Mouse (Mus musculus) monocyte, adult 2 months (primary cell): ENCODE results near the gene Nucb2.

ENCODE experiments used
- DNase-seq, 2 experiments: peaks; one replicate each; pipeline ENCODE4 v3.0.0; 2022; ENCODE audit warnings: low spot score in 2 of 2, low read depth in 1 of 2

Nucb2 gene

DNA sequence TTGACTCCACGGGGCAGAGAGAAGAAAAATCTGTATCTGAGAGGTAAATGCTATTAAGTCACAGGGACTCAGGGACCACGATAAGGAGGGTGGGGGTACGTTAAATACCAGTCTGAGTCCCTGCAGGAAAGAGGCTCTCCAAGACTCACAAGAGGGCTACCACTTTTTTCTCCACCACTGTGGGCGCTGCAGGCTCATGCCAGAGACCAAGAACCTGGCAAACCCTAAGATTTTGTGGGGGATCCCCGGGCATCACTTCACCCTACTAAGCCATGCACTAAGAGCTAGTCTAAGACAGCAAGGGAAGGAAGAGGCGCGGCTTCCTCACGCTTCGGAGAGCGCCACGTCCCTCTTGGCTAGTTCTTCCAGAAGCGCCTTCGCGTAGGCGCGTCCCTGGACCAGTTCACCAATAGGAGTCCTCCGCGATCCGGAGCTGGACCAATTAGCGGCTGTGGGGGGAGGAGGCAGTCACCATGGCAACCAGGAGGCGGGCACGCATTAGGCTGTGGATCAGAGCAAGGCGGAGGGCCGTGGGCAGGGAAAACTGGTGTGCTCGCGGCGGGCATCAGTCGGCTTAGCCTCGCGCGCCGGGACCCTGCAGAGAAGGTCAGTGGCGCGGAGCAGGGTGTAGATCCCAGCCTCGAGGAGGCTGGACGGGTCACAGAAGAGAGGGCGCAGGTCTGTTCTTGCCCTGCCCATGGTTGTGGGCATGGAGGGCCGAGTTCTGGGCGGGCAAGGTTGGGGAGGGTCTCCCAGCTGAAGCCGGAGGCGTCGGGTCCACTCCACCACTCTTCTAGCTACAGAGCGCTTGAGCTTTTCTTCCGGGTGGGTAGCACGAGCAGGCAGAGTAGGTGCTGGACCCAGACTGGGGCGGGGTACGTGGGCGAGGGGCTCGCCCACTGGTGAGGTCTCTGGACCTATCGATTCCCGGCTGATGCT, at the start of gene Nucb2:
TSS of gene Nucb2 (plus strand) at position 491 of the 939 bp plus-strand sequence.
- peak; percentile 93 to 95 for DNase-seq

- no peak for DNase-seq
Observed at GRCm38 (mm10) chr7:116456964-116457363, 47.2 kb upstream of the Nucb2 start.

- DNase-seq: no peak
Observed at GRCm38 (mm10) chr7:116457391-116457790, 46.8 kb upstream of the Nucb2 start.

- peak; percentile 6 to 36 for DNase-seq
Observed at GRCm38 (mm10) chr7:116458985-116459441, 45.2 kb upstream of the Nucb2 start.

DNA sequence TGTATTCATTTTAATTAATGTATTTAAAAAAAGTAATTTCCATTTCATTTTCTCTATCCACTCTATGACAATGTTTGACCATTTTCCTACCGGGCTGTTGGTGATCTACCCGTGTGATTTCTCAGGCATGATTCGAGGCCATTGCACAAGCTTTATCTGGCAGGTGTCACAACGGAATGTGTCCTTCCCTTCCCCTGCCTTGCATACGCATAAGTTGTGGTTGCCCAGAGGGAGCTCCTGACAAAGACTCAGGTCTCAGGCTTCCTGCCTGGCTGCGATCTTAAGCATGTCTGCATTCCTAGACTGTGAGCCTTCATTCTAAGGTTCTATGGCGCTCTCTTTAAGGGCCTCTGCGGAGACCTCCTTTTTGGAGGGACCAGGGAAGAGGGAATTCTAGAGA, 42.1 kb upstream of the Nucb2 start:
- DNase-seq: no peak

GRCm38 (mm10) chr7:116475836-116476235, 28.3 kb upstream of the Nucb2 start:
- no peak for DNase-seq

GRCm38 (mm10) chr7:116476264-116476663, 27.9 kb upstream of the Nucb2 start:
- DNase-seq: peak; percentile 3 to 12

GRCm38 (mm10) chr7:116483106-116483505, 21.1 kb upstream of the Nucb2 start:
- no peak for DNase-seq

DNA sequence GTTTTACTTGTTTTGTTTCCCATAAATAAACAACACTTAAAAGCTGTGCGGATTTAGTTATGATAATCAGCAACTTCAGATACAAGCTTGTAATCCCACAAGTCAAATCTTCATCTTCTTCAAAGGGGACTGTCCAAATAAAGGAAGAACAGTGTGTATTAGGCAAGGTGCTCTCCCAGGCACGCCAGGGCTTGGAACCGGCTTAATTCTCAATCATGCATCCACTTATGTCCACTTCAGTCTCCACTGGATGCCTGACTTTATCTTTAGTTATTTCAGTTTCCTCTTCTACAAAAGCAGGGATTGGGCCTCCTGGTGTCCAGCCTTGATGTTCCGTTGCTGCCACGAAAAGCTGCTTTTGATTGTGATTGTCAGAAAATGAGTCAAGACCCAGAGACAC, 20.4 kb upstream of the Nucb2 start:
- no peak for DNase-seq

- DNase-seq: no peak
Observed at GRCm38 (mm10) chr7:116484213-116484612, 20.0 kb upstream of the Nucb2 start.

DNA sequence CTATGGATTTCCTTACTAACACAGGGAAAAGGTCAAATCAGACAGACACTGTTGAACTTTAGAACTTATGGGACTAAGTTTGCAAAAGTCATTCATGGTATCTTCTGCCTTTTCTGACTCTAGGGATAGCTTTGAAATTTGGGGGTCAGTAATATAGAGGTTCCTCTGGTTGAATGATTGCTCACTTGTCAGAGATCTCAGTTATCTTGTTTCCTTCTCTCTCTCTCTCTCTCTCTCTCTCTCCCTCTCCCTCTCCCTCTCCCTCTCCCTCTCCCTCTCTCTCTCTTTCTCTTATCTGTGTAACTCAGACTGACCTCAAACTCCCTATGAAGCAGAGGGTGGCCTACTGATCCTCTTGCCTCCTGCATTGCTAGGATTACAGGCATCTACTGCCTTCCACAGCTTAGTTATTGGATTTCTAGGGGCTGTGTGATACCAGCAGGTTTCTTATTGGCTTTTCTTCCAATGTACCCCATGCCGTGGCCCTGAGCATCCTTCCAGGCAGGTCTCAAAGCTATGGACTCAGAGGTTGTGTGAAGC, 19.0 kb upstream of the Nucb2 start:
- DNase-seq: no peak

DNA sequence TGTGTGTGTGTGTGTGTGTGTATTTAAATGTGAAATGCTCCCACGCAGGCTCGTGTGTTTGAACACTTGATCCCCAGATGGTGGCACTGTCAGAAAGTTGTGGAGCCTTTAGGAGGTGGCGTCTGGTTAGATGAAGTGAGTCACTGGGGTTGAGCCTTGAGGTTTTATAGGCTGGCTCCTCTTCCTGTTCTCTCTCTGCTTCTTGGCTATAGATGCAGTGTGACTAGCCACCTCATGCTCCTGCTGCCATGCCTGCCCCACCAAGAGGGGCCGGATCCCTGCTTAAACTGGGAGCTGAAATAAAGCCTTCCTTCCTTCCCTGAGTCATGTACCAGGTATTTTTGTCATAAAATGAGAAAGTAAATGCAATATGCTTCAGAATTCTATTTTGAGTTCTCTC, 13.1 kb upstream of the Nucb2 start:
- DNase-seq: no peak

GRCm38 (mm10) chr7:116493267-116494003, 10.7 kb upstream of the Nucb2 start:
- DNase-seq: no peak

DNA sequence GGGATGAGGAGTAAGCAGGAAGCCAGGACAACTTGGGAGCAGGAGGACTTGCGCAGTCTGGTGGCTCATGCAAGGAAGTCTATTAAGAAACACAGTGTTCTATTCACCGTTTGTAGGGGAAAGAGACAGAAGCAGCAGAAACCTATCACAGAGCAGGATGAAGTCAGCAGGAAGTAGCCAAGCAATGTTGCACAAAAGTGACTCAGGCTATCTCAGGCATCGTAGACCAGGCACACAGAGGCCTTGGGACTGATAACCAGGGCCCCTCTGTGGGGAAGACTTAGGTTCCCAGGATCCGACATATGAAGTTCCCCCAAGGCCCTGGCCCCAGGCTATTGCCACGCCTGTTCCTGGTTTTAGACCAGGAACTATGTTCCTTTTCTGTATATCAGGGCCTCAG, 9.6 kb upstream of the Nucb2 start:
- DNase-seq: no peak

- no peak for DNase-seq
Observed at GRCm38 (mm10) chr7:116496760-116497159, 7.4 kb upstream of the Nucb2 start.

DNA sequence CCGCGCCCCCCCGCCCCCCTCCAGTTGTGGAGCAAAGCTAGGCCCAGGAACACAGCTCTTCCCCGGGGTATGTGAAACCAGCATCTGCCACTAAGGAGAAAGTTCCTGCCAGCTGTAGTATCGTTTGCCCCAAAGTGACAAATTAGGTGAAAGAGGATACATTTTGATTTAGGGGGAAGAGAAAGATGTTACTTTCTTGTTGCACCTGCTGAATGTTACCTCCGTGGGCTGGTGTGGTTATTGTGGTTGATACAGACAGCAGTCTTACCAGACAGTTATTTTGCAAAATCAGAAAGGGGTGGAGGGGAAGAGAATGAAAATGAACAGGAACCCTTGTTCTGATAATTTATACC, 625 bp downstream of the Nucb2 start:
- no peak for DNase-seq

GRCm38 (mm10) chr7:116514030-116514429, 9.9 kb downstream of the Nucb2 start:
- DNase-seq: no peak

DNA sequence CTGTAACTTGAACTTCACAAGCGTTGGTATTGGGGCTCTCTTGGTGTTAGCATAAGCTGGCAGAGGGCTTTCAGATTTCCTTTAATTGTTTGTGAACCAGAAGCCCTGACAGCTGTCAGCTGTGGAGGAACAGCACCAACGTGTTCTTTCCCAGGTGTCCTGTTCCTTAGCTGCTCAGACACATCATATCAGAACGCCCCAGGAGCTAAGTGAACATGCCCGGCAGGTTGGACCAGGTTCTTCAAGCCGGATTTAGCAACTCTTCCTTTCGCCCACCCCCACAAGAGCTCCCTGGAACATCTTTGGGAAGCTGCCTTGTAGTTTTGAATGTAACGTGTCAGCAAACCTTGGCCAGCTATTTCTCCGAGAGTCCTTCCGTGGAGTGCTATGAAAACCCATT, 10.4 kb downstream of the Nucb2 start:
- no peak for DNase-seq

DNA sequence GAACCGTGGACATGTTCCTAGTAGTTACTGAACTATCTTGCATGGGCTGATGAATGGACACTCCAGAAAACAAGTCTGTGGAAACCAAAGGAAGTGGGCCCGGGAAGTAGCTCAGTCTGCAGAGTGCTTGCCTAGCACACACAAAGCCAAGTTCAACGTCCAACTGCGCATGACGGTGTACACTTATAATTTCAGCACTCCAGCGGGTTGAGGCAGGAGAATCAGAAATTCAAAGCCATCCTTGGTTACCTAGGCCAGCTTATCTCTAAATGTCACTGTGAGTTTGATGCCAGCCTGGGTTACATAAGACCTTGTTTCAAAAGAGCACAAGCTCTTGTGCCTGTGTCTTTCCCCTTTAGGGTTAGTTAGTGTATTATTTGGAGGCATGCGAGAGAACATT, 10.9 kb downstream of the Nucb2 start:
- no peak for DNase-seq

DNA sequence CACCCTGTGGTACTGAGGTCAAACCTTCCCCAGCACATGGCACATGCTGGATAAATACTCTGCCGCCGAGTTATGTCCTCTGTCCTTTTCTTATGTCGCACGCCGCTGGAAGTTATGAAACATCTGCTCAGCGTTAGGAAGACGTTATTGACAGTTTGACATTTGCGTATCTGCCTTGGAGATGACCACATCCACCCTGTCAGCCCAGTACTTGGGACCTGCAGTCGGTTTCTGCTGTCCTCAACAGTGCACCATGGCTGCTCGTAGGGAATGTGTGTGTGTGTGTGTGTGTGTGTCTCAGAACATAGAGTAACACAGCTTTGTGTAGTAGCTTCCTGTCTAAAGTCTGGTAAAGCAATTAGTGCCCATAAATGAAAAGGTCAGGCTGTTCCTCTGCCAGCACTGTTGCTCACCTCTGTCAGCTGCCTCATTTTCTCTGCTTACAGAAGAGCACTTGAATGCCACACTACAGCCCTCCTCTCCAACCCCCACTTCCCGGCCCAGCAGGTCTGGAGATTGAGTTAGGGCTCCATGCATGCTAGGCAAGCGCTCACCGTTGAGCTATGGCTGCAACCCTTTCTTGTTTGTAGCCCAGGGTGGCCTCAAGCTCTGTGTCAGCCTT, 11.5 kb downstream of the Nucb2 start:
- DNase-seq: no peak

- no peak for DNase-seq
Observed at GRCm38 (mm10) chr7:116517240-116517639, 13.1 kb downstream of the Nucb2 start.
